Mouse (Mus musculus) C2C12 (cell line): ENCODE results near the gene Mcrip2. TPM values are rescaled to one million over a fixed set of nuclear protein-coding genes. Genes with fewer than 3 reads are reported as not detected.

ENCODE experiments used
- H3K27me3 ChIP-seq: one replicate; pipeline ENCODE4 v1.6.1; 2011; ENCODE audit not compliant: control insufficient read depth, insufficient read depth, insufficient read length
- H3K36me3 ChIP-seq: one replicate; pipeline ENCODE4 v1.6.1; 2011; ENCODE audit not compliant: control insufficient read depth, insufficient read depth
- H3K4me3 ChIP-seq: one replicate; pipeline ENCODE4 v1.5.1; 2011; ENCODE audit warnings: mild to moderate bottlenecking, control low read depth; ENCODE audit not compliant: poor library complexity, insufficient read depth, severe bottlenecking
- H3K79me2 ChIP-seq: one replicate; pipeline ENCODE4 v1.6.1; 2011; ENCODE audit not compliant: control insufficient read depth, insufficient read depth
- H3K79me3 ChIP-seq: one replicate; pipeline ENCODE4 v1.6.1; 2011; ENCODE audit warnings: low read depth, control low read depth
- H3ac ChIP-seq: one replicate; pipeline ENCODE3; 2011; ENCODE audit warnings: low read depth; ENCODE audit not compliant: control insufficient read depth, insufficient read length
- CEBPB ChIP-seq: IDR thresholded peaks from one replicate; pipeline ENCODE4 v1.6.1; 2011; ENCODE audit warnings: low read depth, mild to moderate bottlenecking, control low read depth, moderate library complexity
- CTCF ChIP-seq: IDR thresholded peaks from one replicate; pipeline ENCODE4 v1.5.1; 2011; ENCODE audit not compliant: control insufficient read depth, insufficient read depth, insufficient read length
- FOSL1 ChIP-seq: IDR thresholded peaks from one replicate; pipeline ENCODE4 v1.8.0; 2011; ENCODE audit warnings: mild to moderate bottlenecking, low read length; ENCODE audit not compliant: poor library complexity, insufficient read depth, severe bottlenecking
- MAX ChIP-seq: IDR thresholded peaks from one replicate; pipeline ENCODE4 v1.6.1; 2011; ENCODE audit warnings: mild to moderate bottlenecking, control low read depth
- MYOD1 ChIP-seq: IDR thresholded peaks from one replicate; pipeline ENCODE4 v1.6.1; 2011; ENCODE audit warnings: low read depth; ENCODE audit not compliant: control insufficient read depth, insufficient read length
- MYOG ChIP-seq: IDR thresholded peaks from one replicate; pipeline ENCODE4 v1.6.1; 2011; ENCODE audit not compliant: control insufficient read depth, insufficient read length; ENCODE audit errors: extremely low read depth
- USF1 ChIP-seq: IDR thresholded peaks from one replicate; pipeline ENCODE4 v1.6.1; 2011; ENCODE audit warnings: low read depth, mild to moderate bottlenecking, control low read depth, moderate library complexity
- polyA plus RNA-seq: library from polyadenylated mRNA; unstranded; fragments of >200 nt; fragmentation: generic; extraction: Trizol; gene quantifications from one replicate; pipeline ENCODE4 v1.2.1, GENCODE M21; 2012; ENCODE audit warnings: missing spikeins

Gene Mcrip2
- polyA plus RNA-seq, 1 experiment = 36.3 TPM

- no peaks in the 10 kb centered on the region for H3K79me3 ChIP-seq
- no peak overlapping the region for H3K4me3 ChIP-seq
- H3ac ChIP-seq = no peak overlapping the region
- TF ChIP-seq MYOD1 (no peak), USF1 (no peak), MYOG (no peak), MAX (no peak), CTCF (no peak), CEBPB (no peak)
- no peaks in the 10 kb centered on the region for H3K27me3 ChIP-seq
- H3K79me2 ChIP-seq = no peaks in the 10 kb centered on the region
- H3K36me3 ChIP-seq = peaks cover 13% of the 10 kb centered on the region
These were observed 15.3 kb upstream of the Mcrip2 start for GRCm38 (mm10) chr17:25883824-25884223.

GRCm38 (mm10) chr17:25883268-25883667, 14.7 kb upstream of the Mcrip2 start:
- H3K79me3 ChIP-seq = no peaks in the 10 kb centered on the region
- no peaks in the 10 kb centered on the region for H3K27me3 ChIP-seq
- TF ChIP-seq CTCF (no peak), MYOG (no peak), USF1 (no peak), MYOD1 (no peak), MAX (no peak), CEBPB (no peak), FOSL1 (no peak)
- H3ac ChIP-seq = no peak overlapping the region
- H3K4me3 ChIP-seq = no peak overlapping the region
- H3K36me3 ChIP-seq = peaks cover 16% of the 10 kb centered on the region
- H3K79me2 ChIP-seq = no peaks in the 10 kb centered on the region

- H3ac ChIP-seq = no peak overlapping the region
- H3K79me3 ChIP-seq = no peaks in the 10 kb centered on the region
- no peak overlapping the region for H3K4me3 ChIP-seq
- TF ChIP-seq CEBPB (no peak), USF1 (no peak), MYOG (no peak), MAX (no peak)
- no peaks in the 10 kb centered on the region for H3K79me2 ChIP-seq
- H3K36me3 ChIP-seq = peaks cover 17% of the 10 kb centered on the region
- H3K27me3 ChIP-seq = no peaks in the 10 kb centered on the region
These were observed 13.7 kb upstream of the Mcrip2 start for GRCm38 (mm10) chr17:25882306-25882705.

- Histone ChIP-seq H3K36me3 (peaks cover 17% of the 10 kb centered on the region), H3K79me3 (no peaks in the 10 kb centered on the region), H3K27me3 (no peaks in the 10 kb centered on the region), H3ac (no peak overlapping the region), H3K4me3 (no peak overlapping the region), H3K79me2 (peaks cover under 1% of the 10 kb centered on the region)
- TF ChIP-seq MYOD1 = no peak
- TF ChIP-seq FOSL1 = no peak
- no peak for TF ChIP-seq MAX
- TF ChIP-seq CTCF = no peak
- no peak for TF ChIP-seq MYOG
- no peak for TF ChIP-seq USF1
- TF ChIP-seq CEBPB = no peak
These were observed 13.1 kb upstream of the Mcrip2 start for GRCm38 (mm10) chr17:25881691-25882090.

- H3K79me3 ChIP-seq = no peaks in the 10 kb centered on the region
- TF ChIP-seq CEBPB = no peak
- no peak for TF ChIP-seq FOSL1
- no peak for TF ChIP-seq CTCF
- no peak for TF ChIP-seq USF1
- TF ChIP-seq MAX = no peak
- no peak for TF ChIP-seq MYOD1
- no peak for TF ChIP-seq MYOG
- no peak overlapping the region for H3ac ChIP-seq
- no peaks in the 10 kb centered on the region for H3K27me3 ChIP-seq
- peaks cover 6% of the 10 kb centered on the region for H3K79me2 ChIP-seq
- no peak overlapping the region for H3K4me3 ChIP-seq
- H3K36me3 ChIP-seq = peaks cover 17% of the 10 kb centered on the region
These were observed 12.5 kb upstream of the Mcrip2 start for GRCm38 (mm10) chr17:25880913-25881641.

GRCm38 (mm10) chr17:25880196-25880910, 11.8 kb upstream of the Mcrip2 start, which contains the start of gene Wfikkn1:
Wfikkn1 (minus strand) TSS chr17:25880858.
- Histone ChIP-seq H3K27me3 (no peaks in the 10 kb centered on the region), H3K36me3 (peaks cover 17% of the 10 kb centered on the region), H3K79me2 (peaks cover 8% of the 10 kb centered on the region), H3K79me3 (no peaks in the 10 kb centered on the region), H3K4me3 (no peak within 1 kb of the TSS), H3ac (no peak within 1 kb of the TSS)
- no peak for TF ChIP-seq MAX
- TF ChIP-seq USF1 = no peak
- no peak for TF ChIP-seq CTCF
- no peak for TF ChIP-seq MYOD1
- TF ChIP-seq MYOG = no peak
- no peak for TF ChIP-seq CEBPB
- TF ChIP-seq FOSL1 = no peak
